Mouse (Mus musculus) Muller cell, postnatal 12 days (primary cell): ENCODE measurements at regions not wholly inside any gene's neighbourhood (a gene's known extent, or its start where the extent isn't known, plus 50 kb on each side); places are given as distances from the start of the nearest gene placed in this dataset.
"Not testable (repeated sequence)": the region's sequence is repeated elsewhere in the genome, so short reads cannot be mapped to it uniquely, and the experiment has no call there.

ENCODE experiments used
- DNase-seq: peaks from one replicate; pipeline ENCODE4 v3.0.0-alpha.2; 2015; ENCODE audit errors: inconsistent ontology term

DNA sequence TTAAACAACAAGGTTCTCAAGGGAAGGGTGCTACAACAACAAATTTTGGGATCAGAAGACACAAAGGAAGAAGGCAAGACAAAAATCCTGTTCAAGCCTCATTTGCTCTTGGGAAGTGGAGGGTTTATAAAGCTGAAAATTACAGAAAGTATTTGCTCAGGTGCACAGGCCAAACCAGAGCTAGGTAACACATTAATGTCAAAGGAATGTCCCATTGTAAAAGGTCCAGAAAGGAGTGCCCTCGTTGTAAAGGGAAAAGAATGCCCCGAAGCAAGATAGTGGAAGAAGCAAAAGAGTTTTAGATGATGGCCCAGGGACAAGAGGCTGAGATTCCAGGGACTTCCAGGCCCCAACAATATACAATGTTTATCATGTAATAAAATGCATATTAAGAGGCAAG, 317.3 kb downstream of the Car8 start:
- DNase-seq: no peak

DNA sequence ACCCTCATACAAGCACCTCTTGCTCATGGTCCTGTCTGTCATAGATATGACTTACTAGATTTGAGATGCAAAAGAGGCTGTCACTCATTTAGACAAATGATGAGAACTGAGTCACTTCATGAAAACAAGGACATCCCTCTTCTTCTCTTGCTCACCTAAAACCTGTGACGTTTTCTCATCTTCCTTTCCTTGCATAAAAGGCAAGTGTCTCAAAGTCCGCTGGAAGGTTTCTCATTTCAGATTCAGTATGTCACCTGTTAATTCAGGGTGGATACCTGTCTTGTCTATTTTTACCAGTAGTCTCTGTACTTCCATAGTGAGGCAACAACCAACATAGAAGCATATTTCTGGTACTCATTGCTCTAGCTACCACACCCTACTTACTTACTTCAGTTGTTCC, 325.6 kb downstream of the Car8 start:
- no peak for DNase-seq

DNA sequence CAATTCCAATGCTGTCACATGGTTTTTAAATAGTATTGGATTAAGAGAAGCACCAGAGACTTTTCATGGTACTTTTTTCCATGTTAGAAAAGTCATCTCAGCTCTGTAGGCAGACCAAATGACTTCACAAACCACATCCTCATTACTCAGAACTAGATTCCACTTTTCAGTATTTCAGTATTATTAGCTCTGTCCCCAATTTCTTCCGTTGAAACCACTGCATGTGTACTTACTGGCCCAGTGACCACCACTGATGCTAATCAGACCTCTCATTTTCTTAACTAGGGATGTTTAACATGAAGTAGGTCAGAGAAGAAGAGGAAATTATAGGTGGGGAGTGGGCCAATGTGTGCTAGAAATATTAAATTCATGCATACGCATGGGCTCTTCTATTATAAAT, 326.2 kb downstream of the Car8 start:
- no peak for DNase-seq

DNA sequence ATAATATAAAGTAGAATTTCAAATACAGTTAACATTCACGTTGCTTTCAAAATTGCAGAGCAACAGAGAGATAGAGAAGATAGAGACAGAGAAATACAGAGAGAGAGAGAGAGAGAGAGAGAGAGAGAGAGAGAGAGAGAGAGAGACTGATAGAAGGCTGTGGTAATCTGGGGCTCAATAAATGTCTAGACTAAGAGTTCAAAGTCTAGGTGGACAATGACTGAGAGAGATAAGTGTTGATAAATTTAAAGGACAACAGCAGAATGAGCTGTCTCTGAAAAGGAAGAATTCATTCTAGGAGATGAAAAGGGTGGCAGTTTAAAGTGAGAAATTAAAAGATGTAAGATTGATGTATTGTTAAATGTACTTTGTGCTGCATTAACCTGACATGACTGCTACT, 335.7 kb downstream of the Car8 start:
- no peak for DNase-seq

DNA sequence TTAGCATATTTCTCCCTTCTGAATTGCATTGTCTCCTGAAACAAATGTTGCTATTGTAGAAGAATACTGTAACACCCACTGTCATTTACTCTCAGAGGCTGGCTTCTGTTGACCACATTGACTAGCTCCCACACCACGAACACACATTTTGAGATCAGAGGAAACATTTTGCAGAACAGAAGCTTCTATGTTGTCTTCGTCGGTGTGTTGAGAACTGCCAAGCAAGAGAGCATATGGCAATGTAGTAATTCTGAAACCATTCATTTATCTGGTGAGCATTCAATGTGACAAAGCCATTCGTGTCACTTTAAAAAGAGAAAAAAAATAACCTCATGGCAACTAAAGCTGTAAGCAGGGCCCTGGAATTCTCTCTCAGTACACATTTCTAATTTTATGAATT, 343.9 kb downstream of the Car8 start:
- DNase-seq: peak; percentile 58

DNA sequence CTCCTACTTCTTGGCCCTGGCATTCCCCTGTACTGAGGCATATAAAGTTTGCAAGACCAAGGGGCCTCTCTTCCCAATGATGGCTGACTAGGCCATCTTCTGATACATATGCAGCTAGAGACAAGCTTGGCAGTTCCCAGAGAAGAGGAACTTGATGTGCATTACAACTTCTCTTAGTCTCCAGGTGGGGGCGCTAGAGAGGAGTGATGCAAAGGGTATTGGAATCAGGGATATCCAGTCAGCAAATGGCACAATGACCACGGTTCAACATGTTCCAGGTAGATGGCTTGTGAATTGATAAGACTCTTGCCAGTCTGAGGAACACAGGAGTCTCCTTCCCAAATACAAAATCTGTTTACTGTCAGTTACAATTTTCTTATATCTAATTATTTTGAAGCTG, 347.7 kb downstream of the Car8 start:
- no peak for DNase-seq

DNA sequence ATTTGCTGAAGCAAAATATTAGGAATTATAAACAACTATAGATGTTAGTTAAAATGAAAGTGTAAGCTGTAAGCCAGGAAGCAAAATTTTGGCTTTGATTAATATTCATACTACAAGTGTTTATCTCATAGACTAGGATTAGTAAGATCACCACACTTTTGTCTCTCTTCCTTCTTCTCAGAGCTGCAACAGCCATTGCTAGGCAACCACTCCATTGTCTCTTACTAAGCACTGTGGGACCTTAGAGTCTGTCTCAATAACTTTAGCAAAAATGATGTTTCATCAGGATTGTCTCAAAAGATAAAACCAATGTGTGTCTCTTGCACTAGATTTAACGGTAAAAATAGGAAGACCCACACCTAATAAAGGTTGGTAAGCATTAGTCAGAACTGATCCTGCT, 384.3 kb downstream of the Car8 start:
- no peak for DNase-seq

DNA sequence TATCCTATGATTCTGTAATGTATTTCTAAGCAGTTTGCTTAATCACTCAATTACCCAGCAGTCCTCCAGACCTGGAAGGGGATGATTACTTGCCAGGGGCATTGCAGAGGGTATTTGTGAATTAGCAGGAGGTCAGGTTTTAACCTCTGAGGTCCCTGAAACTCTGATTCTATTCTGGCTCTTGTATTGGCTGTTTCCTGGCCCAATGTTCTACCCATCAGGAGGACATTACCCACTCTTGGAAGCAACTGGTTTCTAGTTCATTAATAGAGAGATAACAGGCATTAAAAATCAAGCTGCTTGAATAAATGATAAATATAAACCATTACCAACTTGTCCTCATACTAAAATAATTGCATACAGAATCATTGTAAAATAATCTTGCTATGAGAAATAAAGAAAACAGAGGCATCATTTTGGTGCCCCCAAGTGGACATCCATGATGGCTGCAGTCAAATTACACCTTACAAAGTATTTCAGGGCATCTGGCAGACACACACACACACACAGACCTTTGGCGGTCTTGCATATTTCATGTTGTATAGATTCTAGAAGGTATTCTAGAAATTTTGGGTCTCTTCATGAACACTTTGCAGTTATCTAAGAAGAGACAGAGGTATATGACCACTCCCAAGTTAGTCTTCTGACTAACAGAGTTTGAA, 385.6 kb downstream of the Car8 start:
- peak; percentile 61 for DNase-seq

DNA sequence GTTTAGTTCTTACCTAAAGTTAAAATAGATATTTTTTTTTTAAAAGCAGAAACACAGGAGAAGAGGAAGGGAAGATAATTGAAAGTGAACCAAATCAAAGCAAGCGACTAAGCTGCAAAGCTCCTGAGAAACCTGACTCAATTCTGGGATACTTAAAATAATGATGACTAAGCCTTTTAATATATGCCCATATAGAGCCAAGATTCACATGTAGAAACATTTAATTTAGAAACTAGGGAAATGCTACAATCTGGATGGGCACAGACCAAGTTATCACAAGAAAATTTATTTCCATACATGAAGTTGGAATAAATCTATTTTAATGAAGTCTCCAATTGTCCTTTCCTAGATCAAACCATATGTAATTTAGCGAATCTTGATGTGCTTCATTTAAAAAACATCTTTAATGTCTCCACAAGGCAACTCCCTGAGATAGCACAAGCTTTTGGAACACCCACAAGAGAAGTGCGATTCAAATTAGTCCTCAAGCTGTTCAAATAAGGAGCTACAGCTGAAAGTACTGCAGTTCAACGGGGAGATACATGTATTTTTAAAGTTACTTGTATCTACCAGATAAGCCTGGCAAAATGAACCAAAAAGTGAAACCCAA, 386.7 kb downstream of the Car8 start:
- DNase-seq: no peak

DNA sequence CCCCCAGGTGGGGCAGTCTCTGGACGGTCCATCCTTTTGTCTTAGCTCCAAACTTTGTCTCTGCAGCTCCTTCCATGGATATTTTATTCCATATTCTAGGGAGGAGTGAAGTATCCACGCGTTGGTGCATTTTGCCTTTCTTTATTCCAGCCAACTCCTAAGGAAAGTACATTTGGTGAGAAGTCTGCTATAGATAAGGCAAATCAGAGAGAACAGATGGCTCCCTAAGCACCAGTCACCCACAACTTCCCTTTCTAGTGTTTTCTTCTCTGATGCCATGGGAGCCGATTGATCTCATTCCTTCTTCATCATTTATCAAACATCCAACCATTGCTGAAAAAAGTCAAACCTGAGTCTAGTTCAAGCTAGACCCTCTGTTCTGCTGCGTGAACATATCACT, 391.4 kb downstream of the Car8 start:
- no peak for DNase-seq

DNA sequence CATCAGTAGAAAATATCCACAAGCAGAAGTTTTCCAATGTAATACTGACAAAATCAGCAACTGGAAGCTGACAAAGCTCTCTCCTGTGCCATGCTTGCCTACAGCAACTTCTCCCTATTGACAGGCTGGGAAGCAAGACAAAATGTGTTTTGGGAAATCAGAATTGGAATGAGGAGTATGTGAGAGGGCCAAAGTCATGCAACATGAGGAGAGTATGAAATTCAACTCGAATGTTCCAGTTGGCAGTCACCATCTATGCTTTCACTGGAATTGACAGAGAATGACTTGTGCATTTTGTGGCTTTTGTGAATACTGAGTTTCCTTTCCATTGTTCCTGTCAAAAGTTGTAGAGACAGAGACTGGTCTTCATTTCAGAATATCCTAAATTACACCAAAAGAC, 409.7 kb downstream of the Car8 start:
- peak; percentile 74 for DNase-seq

DNA sequence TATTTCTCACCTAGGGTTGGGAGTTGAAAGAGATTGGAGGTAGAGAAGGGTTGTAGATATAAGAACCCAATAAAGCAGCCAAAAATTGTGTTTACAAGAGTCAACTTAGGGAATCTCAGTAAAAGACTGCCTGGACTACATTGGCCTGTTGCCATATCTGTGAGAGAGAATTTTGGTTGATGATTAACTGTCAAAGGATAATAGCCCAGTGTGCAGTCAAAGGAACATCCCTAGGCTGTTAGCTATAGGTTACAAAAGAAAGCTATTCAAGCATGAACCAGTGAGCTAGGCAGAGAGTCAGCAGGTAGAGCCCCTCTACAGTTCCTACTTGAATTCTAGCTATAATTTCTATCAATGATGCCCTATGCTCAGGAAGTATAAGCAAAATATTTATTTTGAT, 419.0 kb downstream of the Car8 start:
- no peak for DNase-seq

DNA sequence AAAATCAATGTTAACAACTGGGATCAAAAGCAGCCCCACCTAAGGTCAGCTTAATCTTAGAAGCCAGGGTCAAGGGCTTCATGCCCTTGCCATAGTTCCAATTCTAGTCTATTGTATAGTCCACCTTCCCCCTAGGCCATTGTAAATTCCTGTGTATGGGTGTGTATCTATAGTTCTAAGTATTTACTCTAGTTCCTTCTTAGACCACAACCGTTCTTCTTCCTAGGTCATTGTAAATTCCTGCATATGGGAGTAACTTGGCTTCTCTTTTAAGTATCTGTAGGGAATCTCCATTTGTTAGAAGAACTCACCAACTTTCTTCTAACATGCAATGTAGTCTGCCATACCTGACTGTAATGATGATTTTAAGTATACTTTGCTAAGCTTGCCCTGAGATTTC, 461.1 kb downstream of the Car8 start:
- not testable (repeated sequence) for DNase-seq

DNA sequence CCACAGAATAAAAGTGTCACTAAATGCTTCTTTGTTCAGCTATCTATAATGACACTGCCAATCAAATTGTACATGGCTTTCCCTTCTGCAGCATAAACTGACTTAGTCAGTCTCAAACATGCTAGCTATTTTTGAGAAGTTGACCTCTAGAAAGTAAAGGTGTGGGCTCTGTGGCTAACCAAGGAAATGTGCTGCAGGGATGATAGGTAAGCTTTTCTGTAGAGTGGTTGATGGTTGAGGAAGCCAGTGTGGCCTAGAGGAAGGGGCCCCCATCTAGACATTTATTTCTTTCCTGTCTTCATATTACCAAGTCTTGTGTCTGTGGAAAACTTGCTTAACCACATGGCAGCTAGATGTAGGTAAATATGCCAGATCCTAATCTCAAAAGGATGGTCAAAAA, 483.4 kb downstream of the Car8 start:
- DNase-seq: no peak

DNA sequence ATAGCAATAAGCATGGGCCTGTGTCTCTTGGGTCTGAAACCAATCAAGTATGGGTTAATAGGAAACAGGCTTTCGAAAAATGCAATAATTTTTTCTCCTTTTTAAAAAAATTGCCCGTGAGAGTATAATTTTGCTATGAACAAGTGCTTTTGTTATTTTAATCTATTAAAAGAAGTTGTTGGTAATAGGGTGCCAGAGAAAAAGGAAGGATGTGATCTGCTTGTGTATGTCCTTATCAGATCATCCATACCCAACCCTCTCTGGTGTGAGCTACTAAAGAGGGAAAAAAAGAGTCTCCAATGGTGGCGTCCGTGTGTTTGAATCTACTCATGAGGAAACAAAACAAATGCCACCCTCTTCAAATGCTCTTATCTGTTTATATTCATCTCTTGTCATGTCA, 484.9 kb downstream of the Car8 start:
- DNase-seq: no peak

DNA sequence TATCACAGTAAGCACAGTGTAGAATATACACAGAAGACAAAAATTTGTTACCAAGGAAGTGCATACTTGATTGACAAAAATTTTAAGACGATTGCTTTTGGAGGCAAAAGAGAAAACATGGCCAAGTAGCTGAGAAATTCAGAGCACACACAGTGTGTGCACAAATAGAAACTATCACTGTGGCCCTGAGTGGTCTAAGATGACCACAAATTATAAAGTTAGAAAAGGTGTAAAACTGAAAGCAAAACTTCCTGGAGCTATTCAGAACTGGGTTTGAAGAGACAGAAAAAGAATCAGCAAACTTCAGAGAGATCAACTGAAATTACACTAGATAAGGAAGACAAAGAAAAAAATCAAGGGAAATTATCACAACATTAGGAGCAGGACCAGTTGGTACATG, 487.6 kb downstream of the Car8 start:
- no peak for DNase-seq

DNA sequence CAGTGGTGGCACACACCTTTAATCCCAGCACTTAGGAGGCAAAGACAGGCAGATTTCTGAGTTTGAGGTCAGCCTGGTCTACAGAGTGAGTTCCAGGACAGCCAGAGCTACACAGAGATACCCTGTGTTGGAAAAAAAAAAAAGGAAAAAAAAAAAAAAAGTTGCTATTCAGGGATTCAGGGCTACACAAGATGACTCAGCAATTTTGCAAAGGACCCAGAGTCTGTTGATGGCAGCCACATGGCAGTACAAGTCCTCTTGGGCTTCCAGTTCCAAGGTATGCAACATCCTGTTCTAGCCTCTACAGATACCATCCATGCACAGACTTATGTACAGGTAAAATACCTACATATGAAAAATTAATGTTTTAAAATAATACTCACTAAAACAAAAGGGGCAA, 515.9 kb downstream of the Car8 start:
- no peak for DNase-seq

DNA sequence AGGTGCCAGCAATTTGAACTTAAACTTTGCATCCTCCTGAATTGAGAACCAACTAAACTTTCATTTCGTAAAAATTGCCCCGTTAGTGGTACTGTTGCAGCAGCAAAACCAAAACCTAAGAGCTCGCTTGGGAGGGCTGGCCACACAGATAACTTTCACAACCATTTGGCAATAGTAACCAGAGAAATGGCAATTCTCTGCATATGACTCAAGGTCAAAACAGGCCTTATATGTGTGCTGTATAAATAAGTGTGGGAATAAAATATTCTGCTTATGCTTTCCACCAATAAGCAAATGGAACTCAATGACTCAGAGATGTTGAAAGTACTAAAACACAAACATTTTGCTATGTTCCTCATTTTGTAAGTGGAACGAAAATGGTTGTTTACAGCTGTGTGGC, 550.3 kb downstream of the Car8 start:
- DNase-seq: no peak

DNA sequence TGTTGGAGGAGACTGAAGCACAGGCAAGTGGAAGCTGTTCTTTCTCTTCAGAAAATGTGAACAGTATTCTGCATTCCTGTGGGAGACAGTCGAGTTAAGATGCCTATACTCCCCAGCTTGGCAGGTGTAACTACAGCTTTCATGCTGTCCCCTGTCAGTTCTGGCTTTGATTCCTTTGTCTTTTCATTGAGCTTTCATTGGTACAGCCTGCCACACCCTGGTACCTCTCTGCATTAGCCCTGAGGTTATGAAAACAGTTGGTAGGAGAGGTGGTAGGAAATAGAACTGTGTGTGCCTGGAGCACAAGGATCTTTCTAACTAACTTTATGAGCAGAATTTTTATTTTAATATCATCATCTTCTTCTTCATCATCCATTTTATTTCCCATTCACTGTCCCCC, 551.6 kb downstream of the Car8 start:
- DNase-seq: no peak

DNA sequence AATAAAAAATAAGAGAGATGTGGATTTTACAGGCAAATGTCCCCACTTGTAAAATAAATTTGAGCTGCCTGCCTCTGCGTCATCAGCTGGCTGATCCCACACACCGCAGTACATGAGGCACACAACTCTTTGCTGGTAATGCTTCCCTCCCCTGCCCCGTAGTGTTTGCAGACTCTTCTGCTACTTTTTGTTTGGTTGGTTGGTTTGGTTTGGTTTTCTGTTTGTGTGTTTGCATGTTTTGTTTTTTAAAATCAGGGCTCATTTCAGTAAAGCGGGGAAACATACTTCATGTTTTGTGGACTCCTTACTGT, 568.1 kb downstream of the Car8 start:
- DNase-seq: no peak

DNA sequence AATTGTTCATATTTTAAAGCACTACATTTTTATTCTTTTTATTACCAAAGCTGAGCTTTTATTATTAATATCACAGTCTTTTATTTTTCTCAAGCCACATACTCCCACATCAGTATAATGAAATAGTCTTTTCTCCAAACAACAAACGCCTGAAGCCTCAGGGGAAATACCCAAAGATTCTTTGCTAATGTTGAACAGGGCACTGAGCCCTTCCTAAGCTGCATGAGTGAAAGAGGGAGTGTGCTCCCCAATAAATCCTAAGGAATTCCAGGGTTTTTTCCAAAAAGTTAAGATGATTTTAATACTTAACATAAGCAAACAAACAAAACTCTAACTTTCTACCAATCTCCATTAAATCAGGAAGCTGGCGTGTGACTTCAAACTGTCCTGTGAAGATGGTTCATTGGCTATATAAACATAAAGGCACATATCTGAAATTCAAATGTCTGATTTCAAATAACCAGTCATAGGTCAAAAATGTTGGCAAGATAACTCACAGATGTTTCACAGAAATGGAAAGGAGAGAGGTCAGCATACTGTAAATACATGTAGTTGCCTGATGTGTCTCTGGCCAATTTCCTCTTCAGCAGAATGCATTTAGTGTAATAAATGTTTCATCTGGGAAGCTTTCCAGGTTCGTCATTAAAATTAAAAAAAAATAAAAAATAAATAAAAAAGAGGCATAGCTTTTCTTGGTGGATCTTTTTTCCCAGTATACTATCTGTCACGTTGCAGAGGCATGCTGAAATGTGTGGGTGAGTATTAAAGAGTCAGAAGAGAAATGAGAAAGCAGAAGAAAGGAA, 568.6 kb downstream of the Car8 start:
- peak; percentile 50 for DNase-seq

DNA sequence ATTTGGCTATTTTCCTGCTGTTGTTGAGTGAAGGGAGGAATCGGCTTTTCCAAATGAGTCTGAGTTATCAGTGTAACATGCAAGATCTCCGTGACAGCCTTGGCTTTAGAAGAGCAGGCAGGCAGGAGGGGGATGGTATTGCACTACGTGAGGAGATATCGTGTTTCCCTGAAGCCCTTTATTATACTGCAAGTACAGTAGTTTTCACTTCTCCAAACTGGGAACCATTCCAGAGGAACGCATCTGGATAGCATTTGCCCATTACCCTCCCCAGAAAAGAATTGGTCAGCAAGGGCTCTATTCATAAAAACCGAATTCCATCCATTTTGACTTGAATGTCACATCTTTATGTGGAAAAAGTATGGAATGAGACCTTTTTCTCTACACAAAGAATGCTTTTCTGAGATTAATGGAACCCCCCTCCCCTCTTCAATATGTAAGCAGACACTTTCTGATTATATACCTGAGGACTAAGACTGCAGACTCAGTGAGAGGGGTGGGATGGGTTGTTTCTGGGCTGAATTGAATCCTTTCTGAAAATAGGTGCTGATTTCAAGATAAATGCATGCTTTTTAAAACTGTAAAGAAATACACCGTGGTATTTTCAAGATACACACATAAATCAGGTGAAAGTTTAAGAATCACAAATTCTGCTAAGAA, 571.8 kb downstream of the Car8 start:
- peak; percentile 59 for DNase-seq
